Mouse (Mus musculus): Measurements from ENCODE around the gene Ces4a.
"Not testable (repeated sequence)": the region's sequence is repeated elsewhere in the genome, so short reads cannot be mapped to it uniquely, and the experiment has no call there.

The Ces4a gene

DNA sequence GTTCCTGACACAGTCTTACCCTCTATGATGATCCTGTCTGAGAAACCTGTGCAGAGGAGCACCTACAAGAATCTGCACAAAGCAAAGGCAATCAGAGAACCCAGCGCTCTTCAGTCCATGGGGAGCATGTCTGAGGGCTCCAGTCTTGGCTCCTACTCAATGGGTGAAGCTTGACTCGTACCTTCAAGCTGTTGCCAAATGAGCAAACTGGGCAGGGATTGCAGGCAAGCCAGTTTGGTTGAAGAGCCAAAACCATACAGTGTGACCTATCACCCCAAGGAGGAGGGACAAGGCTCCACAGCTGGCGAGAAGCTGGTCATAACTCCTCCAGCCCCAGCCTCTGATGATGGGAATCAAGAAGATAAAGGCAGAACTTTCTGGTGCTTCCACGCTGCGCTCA is at the start of gene Ces4a:
Ces4a (plus strand) TSS at position 292 of the 400 bp plus-strand sequence.
- DNase-seq (ENCODE audit: low read depth) = no peak

DNA sequence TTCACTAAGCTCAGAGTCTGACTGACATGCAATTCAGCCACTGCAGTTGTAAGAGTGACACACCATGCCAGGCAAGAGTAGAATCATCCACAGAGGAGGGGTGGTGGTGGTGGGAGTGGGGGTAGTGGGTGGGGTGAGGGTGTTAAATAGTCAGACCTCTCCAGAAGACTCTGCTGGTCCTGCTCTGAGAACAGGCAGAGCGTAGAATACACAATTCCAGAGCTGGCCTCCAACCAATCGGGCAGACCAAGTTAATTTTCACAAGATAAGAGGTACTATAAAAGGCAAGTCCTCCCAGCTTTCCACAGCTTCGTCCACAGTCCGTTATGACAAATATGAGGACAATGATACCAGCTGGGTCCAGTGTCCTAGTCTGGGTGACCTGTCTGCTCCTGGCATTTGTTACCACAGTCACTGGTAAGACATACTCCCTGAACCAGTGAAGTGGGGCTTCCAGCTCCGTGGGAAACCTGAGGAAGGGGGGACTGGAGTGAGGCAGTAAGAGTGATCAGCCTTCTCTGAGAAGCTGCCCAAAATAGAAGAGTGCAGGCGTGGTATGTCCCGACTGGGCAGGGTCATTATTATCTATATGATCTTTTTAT is 48.0 kb upstream of the Ces4a start, which contains the start of gene Ces3b:
Ces3b (plus strand) TSS at position 305 of the 602 bp plus-strand sequence.
- DNase-seq (ENCODE audit: low read depth) = no peak

DNA sequence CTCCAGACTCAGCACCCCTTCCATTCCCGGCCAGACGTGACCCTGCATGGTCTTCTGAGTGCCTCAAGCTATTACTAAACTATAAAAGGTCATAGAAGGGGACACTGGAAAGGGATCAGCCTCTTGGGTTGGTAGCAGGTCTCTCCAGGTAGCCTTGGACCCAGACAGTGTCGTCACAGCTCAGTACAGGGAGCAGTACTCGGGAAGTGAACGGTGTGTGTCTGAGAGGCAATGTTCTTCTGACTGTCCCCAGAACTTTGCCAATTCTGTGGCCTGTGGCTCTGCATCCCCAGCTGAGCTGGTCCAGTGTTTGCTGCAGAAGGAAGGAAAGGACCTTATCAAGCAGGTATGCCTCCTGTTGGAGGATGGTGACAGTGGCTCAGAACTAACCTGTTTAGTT is 43.4 kb upstream of the Ces4a start:
- not testable (repeated sequence) for DNase-seq (ENCODE audit: low read depth)

DNA sequence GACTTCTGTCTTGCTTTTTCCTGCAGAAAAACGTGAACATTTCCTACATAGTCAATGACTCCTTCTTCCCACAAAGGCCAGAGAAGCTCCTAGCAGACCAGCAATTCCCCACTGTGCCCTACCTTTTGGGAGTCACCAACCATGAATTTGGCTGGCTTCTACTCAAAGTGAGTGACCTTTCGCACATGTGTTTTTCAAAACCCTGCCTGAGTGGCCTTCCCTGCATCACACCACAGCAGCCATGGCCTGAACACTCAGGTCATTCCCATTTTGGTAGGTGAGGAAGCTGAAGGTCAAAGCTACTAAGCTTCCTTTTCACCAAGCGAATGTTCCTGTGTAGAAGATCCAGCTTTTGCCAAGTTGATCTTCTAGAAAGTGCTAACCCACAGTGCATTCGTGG is 43.0 kb upstream of the Ces4a start:
- no peak for DNase-seq (ENCODE audit: low read depth)

DNA sequence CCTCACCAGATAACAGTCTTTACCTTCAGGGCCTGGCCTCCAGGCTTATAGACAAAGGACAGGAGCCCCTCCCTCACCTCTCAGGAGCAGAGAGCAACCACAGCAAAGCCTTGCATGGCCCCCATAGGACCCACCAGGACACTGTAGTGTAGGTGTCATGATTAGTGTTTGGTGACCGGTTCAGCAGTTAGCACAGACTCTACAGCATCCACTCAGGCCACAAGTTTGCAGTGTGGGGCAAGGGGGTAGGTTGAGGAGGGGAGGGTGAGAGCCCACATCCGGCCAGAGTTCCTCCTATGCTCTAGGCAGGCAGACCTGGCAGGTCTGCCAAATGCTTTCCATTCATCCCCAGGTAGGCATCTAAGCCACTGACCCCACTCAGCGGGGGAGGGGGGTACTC is 37.6 kb upstream of the Ces4a start:
- no peak for DNase-seq (ENCODE audit: low read depth)

DNA sequence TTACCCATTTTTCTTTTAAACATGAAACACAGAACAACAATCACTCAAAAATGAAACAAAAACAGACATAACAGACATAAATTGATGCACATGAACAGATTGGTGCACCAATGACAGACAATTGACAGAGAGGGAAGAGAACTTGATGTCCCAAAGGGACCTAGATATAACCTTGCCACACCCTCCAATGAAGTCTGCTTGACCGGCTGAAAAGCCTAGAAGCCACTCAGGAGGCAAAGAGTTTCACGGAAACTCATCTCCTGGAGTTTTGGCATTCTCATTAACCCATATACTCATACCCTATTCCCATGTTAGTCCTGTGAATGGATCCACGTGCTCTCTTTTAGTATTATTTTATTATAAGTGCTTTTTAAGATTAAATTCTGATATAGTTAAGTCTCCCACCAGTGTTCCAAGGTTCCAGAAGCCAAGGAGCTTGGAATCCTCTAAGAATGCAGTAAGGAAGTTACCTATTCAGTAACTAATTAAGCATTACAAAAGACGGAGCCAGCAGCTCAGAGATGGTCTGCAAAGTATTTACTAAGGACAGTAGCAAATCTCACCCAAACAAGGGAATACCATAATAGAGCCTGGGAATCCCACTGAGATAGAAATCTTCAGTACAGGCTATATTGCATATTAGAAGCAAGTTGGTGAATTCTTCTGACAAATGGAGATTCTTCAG is 29.4 kb upstream of the Ces4a start:
- DNase-seq (ENCODE audit: low read depth) = not testable (repeated sequence)

DNA sequence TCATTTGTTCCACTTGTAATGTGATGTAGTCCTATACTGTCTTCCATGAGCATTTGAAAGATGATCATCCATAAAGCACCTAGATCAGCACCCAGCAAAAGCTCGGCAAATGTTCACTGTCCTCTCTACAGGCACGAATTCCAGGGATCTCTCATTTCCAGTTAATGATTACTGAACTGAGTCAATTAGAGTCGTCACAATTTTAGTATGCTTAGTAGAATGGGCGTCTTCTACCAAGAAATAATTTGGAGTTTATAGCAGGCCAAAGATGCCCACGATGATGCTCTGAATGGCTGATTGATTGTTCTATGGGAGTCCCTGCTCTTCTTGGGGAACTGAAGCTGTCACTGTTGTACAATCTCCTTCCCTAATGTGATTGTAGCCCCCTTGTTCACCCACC is 27.9 kb upstream of the Ces4a start:
- not testable (repeated sequence) for DNase-seq (ENCODE audit: low read depth)

DNA sequence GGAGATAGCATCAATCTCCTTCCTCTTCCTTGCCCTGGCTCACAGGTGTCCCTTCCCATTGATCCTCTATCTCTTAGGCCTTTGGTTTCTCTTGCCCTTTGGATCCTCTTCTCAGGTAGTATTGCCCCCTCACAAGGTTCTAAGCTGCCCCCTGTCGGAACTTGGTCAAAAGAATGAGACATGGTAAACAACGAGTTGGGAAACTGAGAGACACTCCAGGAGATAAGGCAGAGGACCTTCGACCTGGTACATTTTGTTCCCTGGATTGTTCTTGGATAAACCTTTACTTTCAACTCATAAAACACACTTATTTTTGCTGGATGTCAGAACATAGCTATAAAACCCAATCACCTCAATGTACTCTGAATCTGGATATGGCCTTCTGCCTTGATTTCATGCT is 27.4 kb upstream of the Ces4a start:
- DNase-seq (ENCODE audit: low read depth) = no peak

DNA sequence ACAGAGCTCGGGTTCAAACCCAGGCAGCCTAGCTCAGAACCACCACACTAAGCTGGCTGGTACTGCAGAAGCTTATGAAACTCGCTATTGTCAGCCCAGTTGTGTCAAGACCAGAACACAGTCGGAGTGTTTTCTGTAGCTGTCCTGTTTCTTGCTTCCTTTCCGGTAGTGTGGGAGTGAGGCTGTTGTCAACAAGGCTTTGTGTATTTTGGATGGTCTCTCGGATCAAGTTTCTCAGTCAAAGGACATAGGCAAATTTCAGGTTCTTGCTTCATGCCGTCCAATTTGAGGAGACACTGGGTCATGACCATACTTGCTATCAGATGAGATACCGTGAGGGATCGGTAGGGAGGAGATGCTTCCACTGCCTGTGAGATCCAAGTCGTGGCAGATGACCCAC is 1.7 kb upstream of the Ces4a start:
- DNase-seq (ENCODE audit: low read depth) = no peak

DNA sequence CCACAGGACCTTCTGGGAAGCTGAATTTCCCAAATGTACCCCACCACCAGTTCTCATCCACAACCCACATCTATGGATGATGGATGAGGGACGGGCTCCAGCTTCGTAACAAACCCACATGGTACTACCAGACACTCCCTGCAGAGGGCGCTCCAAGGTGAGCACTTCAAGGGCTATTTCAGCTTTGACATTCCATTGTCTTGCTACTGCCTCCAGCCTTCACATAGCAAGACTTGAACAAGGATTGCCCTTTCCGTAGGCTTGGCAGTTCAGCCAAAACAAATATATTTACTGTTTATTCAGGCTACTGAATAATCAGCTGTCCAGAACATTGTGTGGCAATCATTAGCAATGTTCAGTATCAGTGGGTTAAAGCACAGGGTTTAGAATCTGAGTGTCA is 6.8 kb downstream of the Ces4a start:
- peak; percentile 50 for DNase-seq (ENCODE audit: low read depth)

DNA sequence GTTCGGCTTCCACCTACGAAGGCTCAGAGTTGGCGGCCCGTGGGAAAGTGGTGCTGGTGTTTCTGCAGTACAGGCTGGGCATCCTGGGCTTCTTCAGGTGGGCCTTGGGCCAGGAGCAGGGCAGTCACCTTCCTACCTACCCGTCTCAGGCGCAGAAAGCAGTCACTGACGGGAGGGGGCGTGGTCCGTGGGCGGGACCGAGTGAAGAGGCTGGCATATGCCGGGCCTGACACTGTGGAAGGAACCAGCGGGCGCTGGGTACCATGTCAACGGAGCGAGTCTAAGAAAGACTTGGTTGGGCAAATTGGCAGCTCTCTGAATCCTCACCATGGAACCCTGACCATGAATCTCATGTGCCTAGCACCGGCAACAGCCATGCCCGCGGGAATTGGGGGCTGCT is 10.8 kb downstream of the Ces4a start:
- no peak for DNase-seq (ENCODE audit: low read depth)

DNA sequence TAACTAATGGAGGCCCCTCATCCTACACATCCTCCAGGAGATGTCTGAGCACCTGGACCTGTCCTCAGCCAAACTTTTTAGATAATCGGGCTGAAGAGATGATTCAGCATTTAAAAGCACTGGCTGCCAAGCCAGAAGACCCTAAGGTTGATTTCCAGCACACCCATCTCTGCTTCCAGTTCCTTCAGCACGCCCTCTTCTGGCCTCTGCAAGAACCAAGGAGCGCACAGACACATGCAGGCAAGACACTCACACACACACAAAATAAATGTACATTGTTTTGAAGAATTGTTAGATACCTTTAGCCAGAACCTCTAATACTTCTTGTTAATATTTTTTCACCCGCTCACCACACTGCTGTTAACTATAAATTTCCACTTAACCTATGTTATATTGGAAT is 20.1 kb downstream of the Ces4a start:
- no peak for DNase-seq (ENCODE audit: low read depth)

DNA sequence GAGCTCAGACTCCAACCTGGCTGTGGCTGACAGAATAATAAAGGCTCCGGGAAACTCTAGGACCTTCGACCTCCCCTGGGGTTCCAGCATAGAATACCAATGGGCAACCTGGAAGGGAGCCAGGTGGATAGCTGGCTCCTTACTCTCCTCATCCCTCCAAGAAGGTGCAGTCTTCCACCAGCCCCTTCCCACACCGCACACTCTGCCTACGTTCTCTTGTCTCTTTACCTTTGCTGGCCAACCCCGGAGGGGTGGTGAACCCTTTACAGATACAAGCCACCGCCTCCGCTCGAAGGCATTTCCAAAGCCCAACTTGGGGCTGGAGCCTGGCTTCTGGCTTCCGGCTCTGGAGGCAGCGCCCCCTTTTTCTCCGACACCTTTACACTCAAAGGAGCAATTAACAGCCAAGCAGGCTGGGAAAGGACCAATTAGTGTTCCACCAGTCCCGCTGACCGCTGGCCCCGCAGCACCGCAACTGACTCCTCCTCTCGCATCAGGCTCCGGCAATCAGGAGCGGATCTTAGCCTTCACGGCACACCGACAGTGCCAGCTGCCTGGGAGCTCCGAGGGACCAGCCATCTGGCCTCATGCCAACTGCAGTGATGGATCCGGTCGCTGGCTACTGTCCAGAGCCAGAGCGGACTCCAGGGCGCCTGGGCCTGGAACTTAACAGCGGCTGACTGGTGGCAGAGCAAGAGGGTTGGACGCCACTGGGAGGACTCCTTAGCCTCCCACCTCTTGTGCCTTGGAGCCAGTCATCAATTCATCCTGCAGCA is 21.2 kb downstream of the Ces4a start:
- no peak for DNase-seq (ENCODE audit: low read depth)

DNA sequence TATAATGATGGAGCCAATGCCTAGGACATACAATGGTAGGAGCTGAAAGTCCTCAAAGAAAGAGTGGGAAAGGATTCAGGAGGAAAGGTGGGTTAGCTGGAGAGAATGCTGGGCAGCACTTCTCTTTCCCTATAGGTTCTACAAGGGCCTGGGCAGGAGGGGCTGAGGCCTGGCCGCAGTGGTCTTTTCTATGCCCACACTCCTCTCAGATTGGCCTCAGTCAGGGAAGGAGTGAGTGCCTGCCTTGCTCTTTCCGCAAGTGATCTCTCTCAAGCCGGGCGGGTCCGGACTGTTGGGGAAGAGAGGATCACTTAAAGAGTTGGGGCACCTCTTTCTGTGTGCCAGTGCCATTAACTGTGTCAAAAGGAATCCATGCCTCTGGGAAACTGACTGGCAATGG is 22.7 kb downstream of the Ces4a start:
- no peak for DNase-seq (ENCODE audit: low read depth)

DNA sequence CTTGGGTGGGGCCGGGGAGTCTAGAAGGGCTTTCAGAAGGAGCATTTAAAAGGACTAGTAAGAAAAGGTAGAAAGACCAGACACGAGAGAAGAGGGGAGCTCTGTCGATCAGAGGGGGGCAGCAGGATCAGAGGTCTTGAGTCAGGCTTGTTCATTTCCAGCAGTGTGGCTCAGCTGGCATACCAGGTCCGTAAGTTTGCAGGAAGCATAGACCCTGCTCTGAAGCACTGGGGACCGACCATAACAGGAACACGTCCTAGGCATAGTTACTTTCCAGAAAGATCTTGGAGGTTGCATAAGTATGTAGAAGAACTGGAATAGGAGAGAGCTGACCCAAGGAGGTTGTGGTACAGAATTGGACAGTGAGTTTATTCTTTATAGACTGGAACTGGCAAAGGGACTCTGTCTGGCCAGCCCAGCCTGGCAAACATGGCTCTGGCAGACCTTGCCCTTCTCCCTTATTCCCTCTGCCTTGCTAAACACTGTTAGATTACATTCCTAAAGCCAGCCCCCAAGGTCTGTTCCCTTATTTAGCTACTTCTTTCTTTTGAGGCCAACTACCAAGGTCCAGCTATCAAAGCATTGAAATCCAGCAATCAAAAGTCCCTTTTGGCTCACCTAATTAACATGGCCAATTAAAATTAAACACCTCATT is 23.6 kb downstream of the Ces4a start:
- no peak for DNase-seq (ENCODE audit: low read depth)

DNA sequence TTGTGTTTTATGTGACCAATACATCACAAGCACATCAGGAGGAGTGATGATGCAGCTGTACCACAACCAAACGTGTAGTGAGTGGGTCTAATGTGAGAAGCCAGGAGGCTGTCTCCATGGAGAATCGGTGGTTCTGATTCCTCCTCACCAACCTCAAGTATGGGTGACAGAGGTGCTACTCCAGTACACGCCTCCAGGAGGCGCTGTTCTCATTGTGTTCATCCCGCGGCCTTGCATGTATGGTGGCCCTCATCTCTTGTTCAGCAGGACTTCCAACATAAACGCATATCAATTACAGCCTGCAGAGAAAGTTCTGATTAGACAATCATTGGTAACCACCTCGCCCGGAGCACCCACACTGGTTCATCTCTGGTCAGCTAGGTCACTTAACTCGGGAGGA is 26.0 kb downstream of the Ces4a start:
- no peak for DNase-seq (ENCODE audit: low read depth)

DNA sequence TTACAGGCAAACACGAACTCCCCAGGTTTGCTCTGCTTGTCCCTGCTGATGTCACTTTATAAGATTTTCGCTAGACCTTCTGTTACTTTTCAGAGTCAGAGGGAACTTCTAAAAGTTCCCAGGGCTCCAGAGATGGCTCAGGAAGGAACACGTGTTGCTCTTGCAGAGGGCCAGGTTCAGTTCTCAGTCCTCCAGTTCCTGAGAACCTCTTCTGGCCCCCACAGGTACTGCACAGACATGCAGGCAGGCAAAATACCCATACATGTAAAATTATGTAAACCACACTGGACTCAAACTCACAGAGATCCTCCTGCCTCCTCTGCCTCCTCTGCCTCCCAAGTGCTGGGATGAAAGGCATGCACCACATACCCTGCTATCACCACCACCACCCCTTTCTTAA is 26.5 kb downstream of the Ces4a start:
- DNase-seq (ENCODE audit: low read depth) = no peak

DNA sequence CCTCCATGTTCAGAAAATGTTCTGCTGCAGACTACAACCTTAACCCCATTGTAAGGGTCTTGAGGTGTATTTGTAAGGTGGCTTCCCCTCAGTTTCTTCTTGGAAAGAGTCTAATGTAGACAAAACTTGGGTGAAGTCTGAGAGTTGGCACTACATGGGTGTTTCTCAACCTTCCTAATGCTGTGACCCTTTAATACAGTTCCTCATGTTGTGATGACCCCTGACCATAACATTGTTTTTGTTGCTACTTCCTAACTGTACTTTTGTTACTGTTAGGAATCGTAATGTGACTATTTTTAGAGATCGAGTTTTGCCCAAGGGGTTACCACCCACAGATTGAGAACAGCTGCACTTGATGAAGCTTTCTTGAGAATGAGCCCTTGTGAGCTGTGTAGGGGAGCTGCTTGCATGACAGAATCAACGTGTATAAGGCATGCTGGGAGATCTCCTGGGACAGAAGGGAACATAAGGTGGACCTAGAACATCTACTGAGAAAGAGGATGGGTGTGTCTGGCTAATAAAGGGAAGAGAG is 29.6 kb downstream of the Ces4a start:
- DNase-seq (ENCODE audit: low read depth) = no peak

DNA sequence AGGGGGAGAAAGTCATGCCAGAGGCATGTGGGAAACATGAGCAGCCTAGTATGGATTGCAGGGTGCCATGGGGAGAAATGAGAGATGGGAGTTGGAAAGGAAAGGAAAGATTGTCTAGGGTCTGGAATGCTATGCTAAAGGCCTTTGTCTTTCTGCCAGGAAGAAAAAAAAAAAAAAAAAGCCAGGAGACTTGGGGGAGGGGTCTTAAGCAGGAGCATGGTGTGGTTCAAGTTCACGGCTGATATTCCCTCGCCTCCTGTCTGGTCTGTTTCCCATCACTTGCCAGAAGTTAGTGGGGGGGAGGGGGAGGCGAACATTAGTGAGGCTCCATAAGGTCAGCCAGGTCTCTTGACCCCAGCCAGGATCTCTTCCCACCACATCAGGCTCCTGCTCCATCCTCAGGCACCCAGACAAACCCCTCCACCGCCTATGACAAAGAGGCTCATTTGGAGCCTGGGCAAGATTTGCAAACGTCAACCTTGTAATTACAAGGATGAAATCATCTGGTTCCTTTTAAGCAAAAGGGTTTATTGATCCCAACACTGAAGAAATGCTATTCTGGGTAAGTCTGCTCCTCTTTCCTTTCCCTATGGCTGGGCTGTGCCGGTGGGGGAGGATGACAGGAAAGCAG is 32.8 kb downstream of the Ces4a start:
- DNase-seq (ENCODE audit: low read depth) = no peak

DNA sequence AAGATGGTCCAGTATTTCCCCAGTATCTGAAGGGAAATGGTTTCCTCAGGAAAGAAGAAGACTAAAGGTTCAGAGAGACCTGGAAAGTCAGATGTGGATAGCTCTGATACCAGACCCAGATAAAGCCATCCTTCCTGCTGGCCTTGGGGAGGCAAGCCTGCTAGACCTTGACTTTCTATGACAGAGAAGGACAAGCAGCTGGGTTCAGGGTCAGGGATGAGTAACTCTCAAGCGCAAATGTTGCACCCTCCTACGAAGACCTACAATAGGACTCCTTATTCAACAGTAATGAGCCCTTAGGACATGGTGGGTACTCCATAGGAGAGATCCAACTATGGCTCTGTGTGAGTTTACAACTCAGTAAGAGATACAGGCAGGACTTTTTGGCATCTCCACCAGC is 33.6 kb downstream of the Ces4a start:
- no peak for DNase-seq (ENCODE audit: low read depth)

DNA sequence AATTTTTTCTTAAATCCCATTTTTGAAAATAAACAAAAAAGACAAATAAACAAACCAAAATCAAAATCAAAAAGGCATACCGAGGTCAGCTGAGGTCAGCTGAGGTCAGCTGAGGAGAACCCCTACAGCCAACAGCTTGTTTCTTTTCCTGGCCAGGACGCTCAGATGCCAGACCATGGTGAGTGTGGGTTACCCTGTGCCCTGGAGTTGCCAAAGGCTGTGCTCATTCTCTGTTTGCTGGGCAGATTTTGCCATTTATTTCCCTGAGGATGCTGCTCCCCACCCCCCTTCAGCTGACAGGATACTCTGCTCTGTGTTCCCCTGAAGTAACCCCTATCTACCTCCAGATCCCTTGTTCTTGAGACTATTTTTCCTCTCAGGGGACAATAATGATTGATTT is 35.5 kb downstream of the Ces4a start:
- DNase-seq (ENCODE audit: low read depth) = no peak

DNA sequence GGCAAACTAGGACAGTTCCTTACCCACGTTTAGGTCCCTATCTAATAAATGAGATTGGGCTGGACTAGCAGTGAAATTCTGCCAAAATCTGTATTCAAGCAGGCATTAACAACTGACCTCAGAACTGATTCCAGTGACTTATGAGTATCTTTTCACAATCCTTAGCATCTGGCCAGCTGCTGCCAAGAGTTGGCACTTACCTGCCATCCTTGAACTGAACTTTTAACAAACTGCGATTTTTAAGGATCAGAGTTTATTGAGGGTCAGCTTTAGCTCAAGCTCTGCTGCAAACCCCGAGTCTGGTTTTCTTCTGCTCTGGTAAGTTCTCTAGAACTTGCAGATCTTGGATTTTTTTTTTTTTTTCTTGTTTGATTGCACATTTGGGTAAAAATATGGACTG is 38.0 kb downstream of the Ces4a start:
- DNase-seq (ENCODE audit: low read depth) = no peak
